Mouse (Mus musculus): ENCODE results near the gene Susd1. TPM values are rescaled to one million over a fixed set of nuclear protein-coding genes. Genes with fewer than 3 reads are reported as not detected.

Gene Susd1
- total and polyA plus RNA-seq, 3 experiments, result 1.6 to 6.1 (median 4.1) TPM

GRCm38 (mm10) chr4:59445516-59445915 is 7.1 kb upstream of the Susd1 start:
- DNase-seq (ENCODE audit: extremely low read depth), result no peak
- Histone ChIP-seq H3K79me2 (replicated peaks; ENCODE audit: control insufficient read depth, extremely low read depth, insufficient read depth, poor library complexity, severe bottlenecking) (no peaks in the 10 kb centered on the region), H3K9me3 (replicated peaks; ENCODE audit: low read length) (peaks cover 5% of the 10 kb centered on the region), H3K27me3 (replicated peaks) (no peaks in the 10 kb centered on the region), H3K9ac (ENCODE audit: insufficient read depth, low read depth) (no peak overlapping the region), H3K4me3 (replicated peaks in 1 of 3; ENCODE audit: low read depth in 2 of 3, low read length in 2 of 3, poor library complexity in 1 of 3) (no peak overlapping the region), H3K4me1 (ENCODE audit: control insufficient read depth in 1 of 2, insufficient read depth in 2 of 2) (peaks cover 13 to 46% of the 10 kb centered on the region in 2 experiments), H3K27ac (ENCODE audit: insufficient read depth, low read depth) (no peak overlapping the region), H3K36me3 (replicated peaks in 1 of 2; ENCODE audit: control insufficient read depth in 1 of 2, insufficient read depth in 1 of 2, low read length in 1 of 2) (no peaks in the 10 kb centered on the region), H3K4me2 (ENCODE audit: insufficient read depth, low read depth, poor library complexity, severe bottlenecking) (no peak overlapping the region)
- no peak for TF ChIP-seq TBP (conservative IDR thresholded peaks at IDR 0.05; ENCODE audit: low read depth, low read length)
- no peak for TF ChIP-seq KAT2A (IDR thresholded peaks at IDR 0.05; ENCODE audit: insufficient replicate concordance, low read length)
- TF ChIP-seq ELF1 (IDR thresholded peaks at IDR 0.05; ENCODE audit: low read depth, low read length), result no peak
- TF ChIP-seq MAZ (IDR thresholded peaks at IDR 0.05; ENCODE audit: low read depth, low read length), result no peak
- TF ChIP-seq JUN (IDR thresholded peaks at IDR 0.05; ENCODE audit: insufficient read depth, low read depth, low read length), result no peak
- no peak for TF ChIP-seq USF1 (IDR thresholded peaks at IDR 0.05; ENCODE audit: low read depth, low read length)
- no peak for TF ChIP-seq HCFC1 (IDR thresholded peaks at IDR 0.05; ENCODE audit: low read depth, low read length)
- no peak for TF ChIP-seq SMC3 (IDR thresholded peaks at IDR 0.05; ENCODE audit: low read depth, low read length)
- TF ChIP-seq MAX (IDR thresholded peaks at IDR 0.05; ENCODE audit: low read length), result no peak
- TF ChIP-seq POLR2A (IDR thresholded peaks at IDR 0.05; ENCODE audit: low read depth, low read length), result no peak
- no peak for TF ChIP-seq ZKSCAN1 (IDR thresholded peaks at IDR 0.05; ENCODE audit: borderline replicate concordance, low read depth, low read length)
- no peak for TF ChIP-seq MEF2A (IDR thresholded peaks at IDR 0.05; ENCODE audit: borderline replicate concordance, low read depth, low read length)
- no peak for TF ChIP-seq PAX5 (IDR thresholded peaks at IDR 0.05; ENCODE audit: low read length)
- no peak for TF ChIP-seq GABPA (IDR thresholded peaks at IDR 0.05; ENCODE audit: insufficient replicate concordance, low read depth, low read length)
- no peak for TF ChIP-seq NELFE (IDR thresholded peaks at IDR 0.05; ENCODE audit: low read depth, low read length)
- TF ChIP-seq USF2 (conservative IDR thresholded peaks at IDR 0.05; ENCODE audit: low read depth, low read length), result no peak
- TF ChIP-seq RCOR1 (conservative IDR thresholded peaks at IDR 0.05; ENCODE audit: low read depth, low read length), result no peak
- TF ChIP-seq MXI1 (IDR thresholded peaks at IDR 0.05; ENCODE audit: low read depth, low read length), result no peak
- TF ChIP-seq ETS1 (conservative IDR thresholded peaks at IDR 0.05; ENCODE audit: low read depth, low read length), result no peak
- in situ Hi-C loops (cut with MboI; ENCODE audit: low pct_ligation_motif_present, low pct_unique_long_range_greater_than_20kb, low sequenced_read_pairs), result no loop called here
- dilution Hi-C loops (cut with MboI; ENCODE audit: extremely low pct_ligation_motif_present, extremely low pct_unique_long_range_greater_than_20kb, low sequenced_read_pairs), result no loop called here

- in situ Hi-C loops (cut with MboI; ENCODE audit: low pct_ligation_motif_present, low pct_unique_long_range_greater_than_20kb, low sequenced_read_pairs), result no loop called here
- no peak overlapping the region for H3K27ac ChIP-seq (ENCODE audit: insufficient read depth, low read depth)
- H3K9ac ChIP-seq (ENCODE audit: insufficient read depth, low read depth), result no peak overlapping the region
- no peaks in the 10 kb centered on the region for H3K36me3 ChIP-seq (replicated peaks in 1 of 2; ENCODE audit: control insufficient read depth in 1 of 2, insufficient read depth in 1 of 2, low read length in 1 of 2)
- H3K9me3 ChIP-seq (replicated peaks; ENCODE audit: low read length), result peaks cover 5% of the 10 kb centered on the region
- no peak overlapping the region for H3K4me3 ChIP-seq (replicated peaks in 1 of 3; ENCODE audit: low read depth in 2 of 3, low read length in 2 of 3, poor library complexity in 1 of 3)
- dilution Hi-C loops (cut with MboI; ENCODE audit: extremely low pct_ligation_motif_present, extremely low pct_unique_long_range_greater_than_20kb, low sequenced_read_pairs), result no loop called here
- no peaks in the 10 kb centered on the region for H3K79me2 ChIP-seq (replicated peaks; ENCODE audit: control insufficient read depth, extremely low read depth, insufficient read depth, poor library complexity, severe bottlenecking)
- peaks cover 10 to 47% of the 10 kb centered on the region in 2 experiments; a peak in 3 of 4 replicates for H3K4me1 ChIP-seq (ENCODE audit: control insufficient read depth in 1 of 2, insufficient read depth in 2 of 2)
- H3K4me2 ChIP-seq (ENCODE audit: insufficient read depth, low read depth, poor library complexity, severe bottlenecking), result no peak overlapping the region
- TF ChIP-seq NRF1 (IDR thresholded peaks at IDR 0.05; ENCODE audit: low read depth, low read length), result no peak
- no peak for TF ChIP-seq JUN (IDR thresholded peaks at IDR 0.05; ENCODE audit: insufficient read depth, low read depth, low read length)
- no peak for TF ChIP-seq GABPA (IDR thresholded peaks at IDR 0.05; ENCODE audit: insufficient replicate concordance, low read depth, low read length)
- no peak for TF ChIP-seq SIN3A (IDR thresholded peaks at IDR 0.05; ENCODE audit: low read length)
- TF ChIP-seq MAX (IDR thresholded peaks at IDR 0.05; ENCODE audit: low read length), result no peak
- no peak for TF ChIP-seq UBTF (IDR thresholded peaks at IDR 0.05; ENCODE audit: low read depth, low read length)
- no peak for TF ChIP-seq E2F4 (IDR thresholded peaks at IDR 0.05; ENCODE audit: insufficient replicate concordance, low read depth, low read length)
- TF ChIP-seq SMC3 (IDR thresholded peaks at IDR 0.05; ENCODE audit: low read depth, low read length), result no peak
- TF ChIP-seq ZC3H11A (IDR thresholded peaks at IDR 0.05; ENCODE audit: low read depth, low read length), result no peak
- TF ChIP-seq RCOR1 (conservative IDR thresholded peaks at IDR 0.05; ENCODE audit: low read depth, low read length), result no peak
- no peak for TF ChIP-seq IRF4 (IDR thresholded peaks at IDR 0.05; ENCODE audit: low read depth, low read length)
- TF ChIP-seq MYC (IDR thresholded peaks at IDR 0.05; ENCODE audit: low read depth, low read length), result no peak
- no peak for TF ChIP-seq POLR2AphosphoS2 (IDR thresholded peaks at IDR 0.05; ENCODE audit: low read depth, low read length)
- no peak for TF ChIP-seq CHD2 (IDR thresholded peaks at IDR 0.05; ENCODE audit: low read length)
- TF ChIP-seq CTCF (conservative IDR thresholded peaks at IDR 0.05 in 1 of 2, IDR thresholded peaks at IDR 0.05 in 1 of 2; ENCODE audit: low read depth in 2 of 2, low read length in 2 of 2), result no peak
- no peak for TF ChIP-seq JUND (conservative IDR thresholded peaks at IDR 0.05; ENCODE audit: low read depth, low read length)
- no peak for TF ChIP-seq TCF12 (IDR thresholded peaks at IDR 0.05; ENCODE audit: low read depth, low read length)
- no peak for TF ChIP-seq USF2 (conservative IDR thresholded peaks at IDR 0.05; ENCODE audit: low read depth, low read length)
- TF ChIP-seq MEF2A (IDR thresholded peaks at IDR 0.05; ENCODE audit: borderline replicate concordance, low read depth, low read length), result no peak
- DNase-seq (ENCODE audit: extremely low read depth), result no peak
- no peaks in the 10 kb centered on the region for H3K27me3 ChIP-seq (replicated peaks)
Measured at GRCm38 (mm10) chr4:59444994-59445393, 6.6 kb upstream of the Susd1 start.
